Mouse (Mus musculus) neural tube, embryonic 13.5 days (tissue): ENCODE results near the gene Csrnp2. TPM values are rescaled to one million over a fixed set of nuclear protein-coding genes. Genes with fewer than 3 reads are reported as not detected.

ENCODE experiments used
- polyA plus RNA-seq: library from polyadenylated mRNA; unstranded; fragments of >200 nt; fragmentation: Nextera tagmentation; extraction: Ambion mirVana; gene quantifications from 2 replicates; pipeline ENCODE4 v1.2.1, GENCODE M21; 2015

Gene Csrnp2
- polyA plus RNA-seq, 1 experiment from 2014 or later = 39.1 TPM

Other genes with a start within 250 kb of the Csrnp2 start
- not detected in 2 replicates for gene Tmprss12, start 214.7 kb downstream of the Csrnp2 start, polyA plus RNA-seq
- 4.6 and 5.1 TPM in 2 replicates for gene Mettl7a1, start 191.3 kb downstream of the Csrnp2 start, polyA plus RNA-seq
- 1.9 and 2.0 TPM in 2 replicates for gene Mettl7a3, start 160.6 kb downstream of the Csrnp2 start, polyA plus RNA-seq
- gene Methig1, start 142.3 kb downstream of the Csrnp2 start, polyA plus RNA-seq = 2.3 and 2.6 TPM in 2 replicates
- gene Mettl7a2, start 142.3 kb downstream of the Csrnp2 start, polyA plus RNA-seq = not detected in 2 replicates
- gene Higd1c, start 130.9 kb downstream of the Csrnp2 start, polyA plus RNA-seq = 3.1 and 3.2 TPM in 2 replicates
- 0.10 TPM in 1 of 2 replicates, not detected in the other for gene Gm5475, start 73.3 kb downstream of the Csrnp2 start, polyA plus RNA-seq
- gene Slc11a2, start 70.4 kb downstream of the Csrnp2 start, polyA plus RNA-seq = 22.3 and 23.4 TPM in 2 replicates
- gene Letmd1, start 26.5 kb downstream of the Csrnp2 start, polyA plus RNA-seq = 54.0 and 57.9 TPM in 2 replicates
- gene Tfcp2, start 56.5 kb upstream of the Csrnp2 start, polyA plus RNA-seq = 35.4 and 36.8 TPM in 2 replicates
- gene Pou6f1, start 104.5 kb upstream of the Csrnp2 start, polyA plus RNA-seq = 38.8 and 41.6 TPM in 2 replicates
- gene Dazap2, start 119.9 kb upstream of the Csrnp2 start, polyA plus RNA-seq = 161 and 162 TPM in 2 replicates
- 3.1 and 4.1 TPM in 2 replicates for gene Smagp, start 141.5 kb upstream of the Csrnp2 start, polyA plus RNA-seq
- gene Bin2, start 174.1 kb upstream of the Csrnp2 start, polyA plus RNA-seq = 2.8 and 3.7 TPM in 2 replicates
- 1.2 and 2.5 TPM in 2 replicates for gene Cela1, start 192.4 kb upstream of the Csrnp2 start, polyA plus RNA-seq
- gene Galnt6, start 233.9 kb upstream of the Csrnp2 start, polyA plus RNA-seq = 0.28 and 0.38 TPM in 2 replicates